Mouse (Mus musculus): ENCODE data around the gene Gm8122. TPM values are rescaled to one million over a fixed set of nuclear protein-coding genes. Genes with fewer than 3 reads are reported as not detected.
"Not testable (repeated sequence)": the region's sequence is repeated elsewhere in the genome, so short reads cannot be mapped to it uniquely, and the experiment has no call there.

The Gm8122 gene
- not detected in 2 replicates for polyA plus RNA-seq (2014; fragmentation: Nextera tagmentation; extraction: Ambion mirVana)

GRCm38 (mm10) chr14:43235204-43235603 lies at the start of gene Gm8122:
Gene Gm8122, minus strand, starts transcription at chr14:43235304.
- ATAC-seq; H3K4me3 ChIP-seq (ENCODE audit: low read depth, low read length); H3K4me1 ChIP-seq (ENCODE audit: control insufficient read depth, insufficient read depth, low read length); H3K36me3 ChIP-seq (ENCODE audit: control insufficient read depth, insufficient read depth, low read length); H3K9me3 ChIP-seq (replicated peaks; ENCODE audit: control insufficient read depth, low read length); H3K4me2 ChIP-seq (ENCODE audit: low read length); H3K27me3 ChIP-seq (replicated peaks; ENCODE audit: control insufficient read depth, insufficient read depth, low read length); H3K9ac ChIP-seq (ENCODE audit: low read length); H3K27ac ChIP-seq (ENCODE audit: low read depth, low read length); DNase-seq (ENCODE audit: low spot score): not testable (repeated sequence)
- 88% methylated on average over 3 of the region's 4 CpGs for WGBS

- not testable (repeated sequence) for H3K9me3 ChIP-seq (replicated peaks; ENCODE audit: control insufficient read depth, low read length); DNase-seq (ENCODE audit: low spot score); H3K4me2 ChIP-seq (ENCODE audit: low read length); H3K9ac ChIP-seq (ENCODE audit: low read length); ATAC-seq; H3K4me1 ChIP-seq (ENCODE audit: control insufficient read depth, insufficient read depth, low read length); H3K27me3 ChIP-seq (replicated peaks; ENCODE audit: control insufficient read depth, insufficient read depth, low read length); H3K36me3 ChIP-seq (ENCODE audit: control insufficient read depth, insufficient read depth, low read length); H3K27ac ChIP-seq (ENCODE audit: low read depth, low read length); H3K4me3 ChIP-seq (ENCODE audit: low read depth, low read length)
- WGBS: 90% methylated on average over 3 of the region's 3 CpGs
Observed at GRCm38 (mm10) chr14:43278681-43279080, 43.6 kb upstream of the Gm8122 start.

- H3K27ac ChIP-seq (ENCODE audit: low read depth, low read length); H3K36me3 ChIP-seq (ENCODE audit: control insufficient read depth, insufficient read depth, low read length); DNase-seq (ENCODE audit: low spot score); H3K4me3 ChIP-seq (ENCODE audit: low read depth, low read length); ATAC-seq; H3K4me2 ChIP-seq (ENCODE audit: low read length); H3K4me1 ChIP-seq (ENCODE audit: control insufficient read depth, insufficient read depth, low read length); H3K9me3 ChIP-seq (replicated peaks; ENCODE audit: control insufficient read depth, low read length); H3K9ac ChIP-seq (ENCODE audit: low read length); H3K27me3 ChIP-seq (replicated peaks; ENCODE audit: control insufficient read depth, insufficient read depth, low read length): not testable (repeated sequence)
- 58% methylated on average over 4 of the region's 4 CpGs for WGBS
Observed at GRCm38 (mm10) chr14:43278146-43278545, 43.0 kb upstream of the Gm8122 start.

- not testable (repeated sequence) for H3K4me2 ChIP-seq (ENCODE audit: low read length); ATAC-seq; H3K4me1 ChIP-seq (ENCODE audit: control insufficient read depth, insufficient read depth, low read length); H3K27ac ChIP-seq (ENCODE audit: low read depth, low read length); H3K9me3 ChIP-seq (replicated peaks; ENCODE audit: control insufficient read depth, low read length); H3K36me3 ChIP-seq (ENCODE audit: control insufficient read depth, insufficient read depth, low read length); DNase-seq (ENCODE audit: low spot score); H3K9ac ChIP-seq (ENCODE audit: low read length); H3K4me3 ChIP-seq (ENCODE audit: low read depth, low read length); H3K27me3 ChIP-seq (replicated peaks; ENCODE audit: control insufficient read depth, insufficient read depth, low read length)
- WGBS: 62% methylated on average over 2 of the region's 2 CpGs
Observed at GRCm38 (mm10) chr14:43277468-43277867, 42.4 kb upstream of the Gm8122 start.

- not testable (repeated sequence) for H3K27me3 ChIP-seq (replicated peaks; ENCODE audit: control insufficient read depth, insufficient read depth, low read length); H3K4me2 ChIP-seq (ENCODE audit: low read length); H3K36me3 ChIP-seq (ENCODE audit: control insufficient read depth, insufficient read depth, low read length); ATAC-seq; DNase-seq (ENCODE audit: low spot score); H3K27ac ChIP-seq (ENCODE audit: low read depth, low read length); H3K9ac ChIP-seq (ENCODE audit: low read length); H3K4me3 ChIP-seq (ENCODE audit: low read depth, low read length); H3K4me1 ChIP-seq (ENCODE audit: control insufficient read depth, insufficient read depth, low read length); H3K9me3 ChIP-seq (replicated peaks; ENCODE audit: control insufficient read depth, low read length)
- 85% methylated on average over 1 of the region's 1 CpGs for WGBS
Observed at GRCm38 (mm10) chr14:43275752-43276151, 40.6 kb upstream of the Gm8122 start.

GRCm38 (mm10) chr14:43274986-43275511 lies 39.9 kb upstream of the Gm8122 start, which contains the start of gene Gm9732:
Gene Gm9732, plus strand, starts transcription at chr14:43275036.
- WGBS: 82% methylated on average over 8 of the region's 8 CpGs
- H3K9me3 ChIP-seq (replicated peaks; ENCODE audit: control insufficient read depth, low read length); DNase-seq (ENCODE audit: low spot score): not testable (repeated sequence)

GRCm38 (mm10) chr14:43273161-43273560 lies 38.1 kb upstream of the Gm8122 start:
- H3K27ac ChIP-seq (ENCODE audit: low read depth, low read length); DNase-seq (ENCODE audit: low spot score); H3K9me3 ChIP-seq (replicated peaks; ENCODE audit: control insufficient read depth, low read length); H3K4me2 ChIP-seq (ENCODE audit: low read length); H3K9ac ChIP-seq (ENCODE audit: low read length); H3K4me3 ChIP-seq (ENCODE audit: low read depth, low read length); H3K36me3 ChIP-seq (ENCODE audit: control insufficient read depth, insufficient read depth, low read length); ATAC-seq; H3K27me3 ChIP-seq (replicated peaks; ENCODE audit: control insufficient read depth, insufficient read depth, low read length); H3K4me1 ChIP-seq (ENCODE audit: control insufficient read depth, insufficient read depth, low read length): not testable (repeated sequence)
- WGBS: 42% methylated on average over 1 of the region's 1 CpGs

More at GRCm38 (mm10) chr14:43274986-43275511, 39.9 kb upstream of the Gm8122 start, which contains the start of gene Gm9732:
- H3K4me2 ChIP-seq (ENCODE audit: low read length); H3K9ac ChIP-seq (ENCODE audit: low read length); H3K27me3 ChIP-seq (replicated peaks; ENCODE audit: control insufficient read depth, insufficient read depth, low read length); H3K4me3 ChIP-seq (ENCODE audit: low read depth, low read length); H3K4me1 ChIP-seq (ENCODE audit: control insufficient read depth, insufficient read depth, low read length); H3K27ac ChIP-seq (ENCODE audit: low read depth, low read length); ATAC-seq; H3K36me3 ChIP-seq (ENCODE audit: control insufficient read depth, insufficient read depth, low read length): not testable (repeated sequence)

GRCm38 (mm10) chr14:43269211-43269610 lies 34.1 kb upstream of the Gm8122 start:
- H3K9ac ChIP-seq (ENCODE audit: low read length); H3K4me1 ChIP-seq (ENCODE audit: control insufficient read depth, insufficient read depth, low read length); DNase-seq (ENCODE audit: low spot score); H3K4me3 ChIP-seq (ENCODE audit: low read depth, low read length); ATAC-seq; H3K4me2 ChIP-seq (ENCODE audit: low read length); H3K27ac ChIP-seq (ENCODE audit: low read depth, low read length); H3K36me3 ChIP-seq (ENCODE audit: control insufficient read depth, insufficient read depth, low read length); H3K27me3 ChIP-seq (replicated peaks; ENCODE audit: control insufficient read depth, insufficient read depth, low read length); H3K9me3 ChIP-seq (replicated peaks; ENCODE audit: control insufficient read depth, low read length): not testable (repeated sequence)
- 88% methylated on average over 3 of the region's 3 CpGs for WGBS

GRCm38 (mm10) chr14:43268521-43269084 lies 33.5 kb upstream of the Gm8122 start:
- not testable (repeated sequence) for H3K4me2 ChIP-seq (ENCODE audit: low read length); H3K4me1 ChIP-seq (ENCODE audit: control insufficient read depth, insufficient read depth, low read length); H3K9me3 ChIP-seq (replicated peaks; ENCODE audit: control insufficient read depth, low read length); H3K36me3 ChIP-seq (ENCODE audit: control insufficient read depth, insufficient read depth, low read length); H3K27me3 ChIP-seq (replicated peaks; ENCODE audit: control insufficient read depth, insufficient read depth, low read length); ATAC-seq; H3K4me3 ChIP-seq (ENCODE audit: low read depth, low read length); H3K27ac ChIP-seq (ENCODE audit: low read depth, low read length); DNase-seq (ENCODE audit: low spot score); H3K9ac ChIP-seq (ENCODE audit: low read length)
- 41% methylated on average over 2 of the region's 2 CpGs for WGBS

Measured in forebrain, embryonic 14.5 days (tissue).